Mouse (Mus musculus): ENCODE results near the gene Slc35e3. TPM values are rescaled to one million over a fixed set of nuclear protein-coding genes. Genes with fewer than 3 reads are reported as not detected.
"Not testable (repeated sequence)": the region's sequence is repeated elsewhere in the genome, so short reads cannot be mapped to it uniquely, and the experiment has no call there.

Slc35e3 gene
- polyA plus RNA-seq, 1 experiment from 2014 or later: 37.3 TPM

DNA sequence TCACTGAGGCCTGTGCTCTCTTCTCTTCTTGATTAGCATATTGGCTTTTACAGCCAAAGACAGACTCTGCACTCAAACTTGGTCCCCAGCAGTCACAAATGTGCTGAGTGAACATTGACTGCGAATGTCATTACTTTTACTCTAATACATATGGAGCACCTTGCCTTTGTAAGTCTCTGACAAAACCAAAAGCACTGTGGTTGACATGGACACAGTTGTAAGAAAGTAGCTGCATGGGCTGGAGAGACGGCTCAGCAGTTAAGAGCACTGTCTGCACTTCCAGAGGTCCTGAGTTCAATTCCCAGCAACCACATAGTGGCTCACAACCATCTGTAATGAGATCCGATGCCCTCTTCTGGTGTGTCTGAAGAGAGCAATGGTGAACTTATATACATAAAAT, 12.2 kb upstream of the Slc35e3 start:
- H3K4me1 ChIP-seq; ATAC-seq (ENCODE audit: low FRiP score, low read depth); H3K9ac ChIP-seq (replicated peaks); H3K4me3 ChIP-seq; H3K9me3 ChIP-seq; H3K27ac ChIP-seq (replicated peaks); H3K27me3 ChIP-seq; H3K4me2 ChIP-seq (replicated peaks): not testable (repeated sequence)
- 96% methylated on average over 3 of the region's 3 CpGs for WGBS
- H3K36me3 ChIP-seq: peaks cover 92% of the 10 kb centered on the region

DNA sequence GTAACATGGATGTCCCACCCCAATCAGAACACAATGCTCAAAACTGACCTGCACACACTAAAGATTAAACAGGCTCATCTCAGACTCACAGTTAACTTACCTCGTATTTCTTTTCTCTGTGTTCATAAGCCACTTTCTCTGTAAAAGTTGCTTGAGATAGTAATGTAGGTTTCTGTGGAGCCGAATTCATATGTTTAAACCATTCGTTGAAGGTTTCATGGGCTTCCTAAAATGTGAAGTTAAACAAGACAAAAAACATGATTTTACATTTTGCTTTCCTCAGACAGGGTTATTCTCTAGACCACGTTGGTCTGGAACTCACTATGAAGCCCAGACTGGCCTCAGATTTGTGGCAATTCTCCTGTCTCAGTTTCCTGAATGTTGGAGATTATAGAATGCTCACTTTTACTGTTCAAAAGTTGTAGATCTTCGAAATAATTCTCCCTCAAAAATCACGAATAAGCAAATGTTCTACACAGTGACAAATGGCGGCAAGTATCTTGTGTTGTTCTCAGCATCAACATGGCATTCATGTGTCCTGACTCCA, 11.7 kb upstream of the Slc35e3 start:
- Histone ChIP-seq H3K27me3 (no peaks in the 10 kb centered on the region), H3K4me2 (replicated peaks) (no peak overlapping the region), H3K27ac (replicated peaks) (no peak overlapping the region), H3K36me3 (peaks cover 88% of the 10 kb centered on the region), H3K9me3 (no peaks in the 10 kb centered on the region), H3K9ac (replicated peaks) (no peak overlapping the region), H3K4me1 (no peaks in the 10 kb centered on the region), H3K4me3 (no peak overlapping the region)
- no peak for ATAC-seq (ENCODE audit: low FRiP score, low read depth)
- 94% methylated on average over 7 of the region's 7 CpGs for WGBS

DNA sequence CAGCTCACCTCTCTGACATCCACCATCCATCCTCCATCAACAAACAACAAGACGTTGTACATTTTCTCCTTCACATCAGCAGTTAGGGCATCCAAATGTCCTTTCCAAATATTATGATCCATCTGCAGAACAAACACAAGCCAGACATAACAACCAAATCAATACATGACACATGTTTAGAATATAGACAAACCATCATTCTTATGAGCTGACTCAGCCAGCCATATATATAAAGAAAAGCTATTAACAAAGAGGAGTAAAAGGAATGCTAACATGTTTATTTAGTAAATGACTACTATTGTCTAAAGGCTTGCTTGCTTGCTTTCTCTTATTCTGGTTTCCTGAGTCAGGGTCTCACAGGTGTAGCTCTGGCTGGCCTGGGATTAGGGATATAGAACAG, 11.1 kb upstream of the Slc35e3 start:
- WGBS: 95% methylated on average over 1 of the region's 1 CpGs
- Histone ChIP-seq H3K4me2 (replicated peaks) (no peak overlapping the region), H3K4me3 (no peak overlapping the region), H3K36me3 (peaks cover 82% of the 10 kb centered on the region), H3K9me3 (no peaks in the 10 kb centered on the region), H3K27ac (replicated peaks) (no peak overlapping the region), H3K4me1 (no peaks in the 10 kb centered on the region), H3K9ac (replicated peaks) (no peak overlapping the region), H3K27me3 (no peaks in the 10 kb centered on the region)
- no peak for ATAC-seq (ENCODE audit: low FRiP score, low read depth)

DNA sequence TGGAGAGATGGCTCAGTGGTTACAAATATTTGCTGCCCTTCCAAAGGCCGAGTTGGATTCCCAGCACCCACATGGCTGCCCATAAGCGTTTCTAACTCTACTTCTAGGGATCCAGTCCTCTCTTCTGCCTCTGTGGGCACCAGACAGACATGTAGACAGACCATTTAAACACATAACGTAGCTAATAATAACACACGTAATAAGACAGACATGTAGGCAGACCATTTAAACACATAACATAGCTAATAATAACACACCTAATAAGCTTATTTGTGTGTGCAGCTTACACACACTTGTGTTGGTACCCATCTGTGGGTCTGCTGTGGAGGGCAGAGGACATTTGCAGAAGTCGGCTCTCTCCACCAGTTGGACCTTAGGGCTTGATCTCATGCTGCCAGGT, 10.6 kb upstream of the Slc35e3 start:
- peaks cover 81% of the 10 kb centered on the region for H3K36me3 ChIP-seq
- no peak overlapping the region for H3K9ac ChIP-seq (replicated peaks)
- no peak overlapping the region for H3K27ac ChIP-seq (replicated peaks)
- 92% methylated on average over 5 of the region's 5 CpGs for WGBS
- no peak overlapping the region for H3K4me2 ChIP-seq (replicated peaks)
- no peak overlapping the region for H3K4me3 ChIP-seq
- ATAC-seq (ENCODE audit: low FRiP score, low read depth): no peak
- H3K4me1 ChIP-seq: no peaks in the 10 kb centered on the region
- H3K27me3 ChIP-seq: no peaks in the 10 kb centered on the region
- no peaks in the 10 kb centered on the region for H3K9me3 ChIP-seq

DNA sequence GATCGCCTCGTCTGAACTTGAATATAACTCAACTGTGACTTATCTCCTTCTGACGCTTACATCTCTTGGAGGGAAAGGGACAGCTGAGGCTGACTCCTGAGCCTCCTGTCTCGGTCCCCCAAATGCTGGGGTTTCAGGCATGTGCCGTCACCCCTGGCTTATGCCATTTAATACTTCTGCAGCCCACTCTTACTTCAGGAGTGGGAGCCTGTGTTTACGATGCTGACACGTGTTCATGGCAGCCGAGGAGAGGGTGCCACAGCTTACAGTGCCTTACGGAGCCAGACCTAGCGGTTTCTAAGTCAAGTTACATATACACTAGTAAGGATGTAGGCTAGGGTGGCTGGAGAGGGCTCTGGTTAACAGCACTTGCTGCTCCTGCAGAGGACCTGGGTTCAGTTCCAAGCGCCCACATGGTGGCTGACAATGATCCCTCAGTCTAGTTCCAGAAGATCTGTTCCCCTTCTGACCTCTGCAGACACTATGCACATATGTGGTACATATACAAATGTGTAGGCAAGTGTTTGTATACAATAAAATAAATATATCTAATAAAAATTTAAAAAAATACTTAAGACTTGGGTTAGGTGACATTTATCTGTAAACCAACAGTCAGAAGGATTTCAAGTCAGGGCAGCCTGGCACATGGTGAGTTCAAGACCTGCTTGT, 9.8 kb upstream of the Slc35e3 start:
- WGBS: 92% methylated on average over 11 of the region's 11 CpGs
- H3K9ac ChIP-seq (replicated peaks): no peak overlapping the region
- peaks cover 81% of the 10 kb centered on the region for H3K36me3 ChIP-seq
- no peak overlapping the region for H3K4me3 ChIP-seq
- H3K4me1 ChIP-seq: no peaks in the 10 kb centered on the region
- no peak for ATAC-seq (ENCODE audit: low FRiP score, low read depth)
- H3K4me2 ChIP-seq (replicated peaks): no peak overlapping the region
- H3K27me3 ChIP-seq: no peaks in the 10 kb centered on the region
- H3K27ac ChIP-seq (replicated peaks): no peak overlapping the region
- no peaks in the 10 kb centered on the region for H3K9me3 ChIP-seq

DNA sequence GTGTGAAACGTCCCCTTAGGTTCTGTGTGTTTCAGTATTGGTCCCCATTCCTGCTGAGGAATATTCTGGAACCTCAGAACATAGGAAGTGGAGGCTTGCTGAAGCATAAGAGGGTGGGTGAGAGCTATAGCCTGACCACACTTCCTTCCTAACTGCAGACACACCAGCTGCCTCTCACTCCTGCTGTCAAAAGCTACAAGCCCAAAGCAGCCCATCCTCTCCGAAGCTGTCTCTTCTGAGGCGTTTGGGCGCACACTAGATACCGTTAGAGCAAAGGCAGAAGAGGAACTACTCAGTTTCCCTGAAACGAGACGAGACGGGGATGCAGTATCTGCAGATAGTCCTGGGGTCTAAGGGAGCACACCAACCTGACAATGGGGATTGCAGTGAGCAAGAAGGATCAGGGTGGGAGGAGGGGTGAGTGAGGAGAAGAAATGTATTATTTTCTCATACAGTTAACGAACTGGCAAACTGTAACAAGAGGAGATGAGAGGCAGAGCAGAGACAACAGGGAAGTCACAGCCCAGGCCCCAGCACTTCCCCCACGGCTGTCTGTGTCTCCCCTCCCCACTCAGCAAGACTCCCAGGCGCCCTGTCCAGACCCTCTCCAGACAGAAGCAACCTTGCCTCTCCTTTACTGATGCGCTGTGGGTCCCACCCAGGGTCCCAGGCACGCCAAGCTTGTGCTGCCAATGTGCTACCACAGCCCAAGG, 9.1 kb upstream of the Slc35e3 start:
- H3K27ac ChIP-seq (replicated peaks): no peak overlapping the region
- peaks cover 79% of the 10 kb centered on the region for H3K36me3 ChIP-seq
- 90% methylated on average over 13 of the region's 13 CpGs for WGBS
- H3K9me3 ChIP-seq: no peaks in the 10 kb centered on the region
- H3K9ac ChIP-seq (replicated peaks): no peak overlapping the region
- no peak overlapping the region for H3K4me3 ChIP-seq
- no peak overlapping the region for H3K4me2 ChIP-seq (replicated peaks)
- no peaks in the 10 kb centered on the region for H3K4me1 ChIP-seq
- ATAC-seq (ENCODE audit: low FRiP score, low read depth): no peak
- H3K27me3 ChIP-seq: no peaks in the 10 kb centered on the region

DNA sequence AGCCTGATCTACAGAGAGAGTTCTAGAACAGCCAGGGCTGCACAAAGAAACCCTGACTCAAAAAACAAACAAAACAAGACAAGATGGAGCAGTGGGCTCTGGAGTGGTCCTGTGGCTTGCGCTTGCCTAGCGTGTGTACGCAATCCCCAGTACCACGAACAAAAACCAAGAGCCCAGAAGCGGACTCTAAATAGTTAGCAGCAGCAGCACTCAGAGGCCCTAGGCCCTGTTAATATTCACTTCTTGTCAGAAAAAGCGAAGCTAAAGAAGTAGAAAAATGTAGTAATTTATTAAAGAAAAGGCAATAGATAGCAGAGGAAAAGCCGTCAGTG, 8.4 kb upstream of the Slc35e3 start:
- 98% methylated on average over 7 of the region's 7 CpGs for WGBS
- Histone ChIP-seq H3K4me3 (no peak overlapping the region), H3K27me3 (no peaks in the 10 kb centered on the region), H3K4me2 (replicated peaks) (no peak overlapping the region), H3K4me1 (no peaks in the 10 kb centered on the region), H3K9me3 (no peaks in the 10 kb centered on the region), H3K36me3 (peaks cover 79% of the 10 kb centered on the region), H3K27ac (replicated peaks) (no peak overlapping the region), H3K9ac (replicated peaks) (no peak overlapping the region)
- no peak for ATAC-seq (ENCODE audit: low FRiP score, low read depth)

DNA sequence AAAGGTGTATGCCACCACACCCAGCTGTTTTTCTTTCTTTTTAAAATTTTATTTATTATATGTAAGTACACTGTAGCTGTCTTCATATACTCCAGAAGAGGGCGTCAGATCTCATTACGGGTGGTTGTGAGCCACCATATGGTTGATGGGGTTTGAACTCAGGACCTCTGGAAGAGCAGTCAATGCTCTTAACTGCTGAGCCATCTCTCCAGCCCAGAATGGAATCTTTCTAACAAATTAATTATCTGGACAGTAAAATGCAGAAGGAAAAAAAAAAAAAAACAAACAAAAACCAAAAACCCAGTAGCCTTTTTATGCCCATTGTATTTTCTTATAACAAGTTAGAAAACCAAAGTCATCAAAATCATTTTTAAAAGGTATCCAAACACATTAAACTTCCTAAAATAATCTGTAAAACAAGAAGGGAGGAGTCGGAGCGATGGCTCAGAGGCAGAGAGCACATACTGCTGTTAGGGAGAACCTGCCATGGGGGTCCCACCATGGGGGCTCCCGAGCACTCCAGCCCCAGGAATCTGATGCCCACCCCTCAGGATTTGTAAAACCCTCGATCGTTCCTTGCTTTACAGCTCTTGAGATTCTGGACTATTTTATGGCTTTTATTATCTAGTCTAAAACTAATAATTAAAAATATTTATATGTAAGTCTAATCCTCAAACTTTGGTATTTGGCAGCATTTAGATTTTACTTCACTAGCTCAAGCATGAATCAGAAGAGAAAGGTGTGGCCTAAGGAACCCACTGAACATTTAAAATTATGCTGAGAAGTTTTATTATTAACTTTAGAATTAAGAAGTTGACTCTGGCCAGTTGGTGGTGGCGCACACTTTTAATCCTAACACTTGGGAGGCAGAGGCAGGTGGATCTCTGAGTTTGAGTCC, 7.8 kb upstream of the Slc35e3 start:
- no peak overlapping the region for H3K4me3 ChIP-seq
- no peaks in the 10 kb centered on the region for H3K9me3 ChIP-seq
- H3K4me2 ChIP-seq (replicated peaks): no peak overlapping the region
- no peaks in the 10 kb centered on the region for H3K27me3 ChIP-seq
- WGBS: 95% methylated on average over 8 of the region's 8 CpGs
- no peak overlapping the region for H3K9ac ChIP-seq (replicated peaks)
- no peak overlapping the region for H3K27ac ChIP-seq (replicated peaks)
- no peaks in the 10 kb centered on the region for H3K4me1 ChIP-seq
- H3K36me3 ChIP-seq: peaks cover 78% of the 10 kb centered on the region
- no peak for ATAC-seq (ENCODE audit: low FRiP score, low read depth)

DNA sequence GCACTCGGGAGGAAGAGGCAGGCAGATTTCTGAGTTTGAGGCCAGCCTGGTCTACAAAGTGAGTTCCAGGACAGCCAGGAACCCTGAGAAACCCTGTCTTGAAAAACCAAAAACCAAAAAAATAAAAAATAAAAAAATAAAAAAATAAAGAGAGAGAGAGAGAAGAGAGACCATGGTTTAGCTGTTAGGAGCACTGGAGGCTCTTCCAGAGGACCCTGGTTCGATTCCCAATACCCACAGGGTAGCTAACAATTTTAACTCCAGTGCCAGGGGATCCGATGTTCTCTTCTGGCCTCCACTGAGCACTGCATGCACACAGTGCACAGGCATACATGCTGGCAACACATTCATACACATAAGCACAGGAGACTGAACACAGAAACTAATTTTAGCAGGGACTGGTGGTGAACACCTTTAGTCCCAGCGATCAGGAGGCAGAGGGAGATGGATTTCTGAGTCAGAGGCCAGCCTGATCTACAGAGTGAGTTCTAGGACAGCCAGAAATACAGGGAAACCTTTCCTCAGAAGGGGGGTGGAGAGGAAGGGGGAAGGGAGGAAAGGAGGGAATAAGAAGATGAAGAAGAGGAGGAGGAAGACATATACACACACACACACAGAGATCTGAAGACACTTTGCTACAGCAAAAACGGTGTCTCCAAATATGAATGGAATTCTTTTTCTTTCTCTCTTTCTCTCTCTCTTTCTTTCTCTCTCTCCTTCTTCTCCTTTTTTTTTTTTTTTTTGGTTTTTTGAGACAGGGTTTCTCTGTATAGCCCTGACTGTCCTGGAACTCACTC, 6.9 kb upstream of the Slc35e3 start:
- Histone ChIP-seq H3K27ac (replicated peaks) (no peak overlapping the region), H3K4me2 (replicated peaks) (no peak overlapping the region), H3K27me3 (no peaks in the 10 kb centered on the region), H3K4me1 (no peaks in the 10 kb centered on the region), H3K9me3 (no peaks in the 10 kb centered on the region), H3K36me3 (peaks cover 72% of the 10 kb centered on the region), H3K4me3 (no peak overlapping the region), H3K9ac (replicated peaks) (no peak overlapping the region)
- 93% methylated on average over 5 of the region's 5 CpGs for WGBS
- no peak for ATAC-seq (ENCODE audit: low FRiP score, low read depth)

DNA sequence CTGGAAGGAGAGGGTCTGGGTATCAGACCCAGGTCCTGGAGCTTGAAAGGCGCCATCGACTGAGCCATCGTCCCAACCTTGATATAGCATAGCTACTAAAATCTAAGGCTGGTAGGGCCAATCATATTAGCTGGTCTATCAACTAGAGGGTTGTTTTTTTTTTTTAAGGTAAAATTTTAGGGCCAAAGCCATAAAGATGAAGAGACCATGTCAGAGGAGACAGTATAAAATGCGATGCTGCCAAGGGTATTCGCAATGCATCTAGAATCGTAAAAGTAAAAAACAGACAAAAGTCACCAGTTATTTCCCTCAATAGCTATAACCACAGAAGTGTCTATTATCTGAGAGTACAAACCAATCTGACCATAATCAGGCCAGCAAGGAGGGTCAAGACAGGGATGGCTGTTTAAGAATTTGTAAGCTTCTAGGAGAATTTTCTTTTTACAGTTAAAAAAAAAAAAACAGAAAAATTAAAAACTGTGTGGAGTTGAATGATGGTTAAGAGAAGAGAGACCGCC, 6.2 kb upstream of the Slc35e3 start:
- peaks cover 66% of the 10 kb centered on the region for H3K36me3 ChIP-seq
- no peaks in the 10 kb centered on the region for H3K4me1 ChIP-seq
- H3K27me3 ChIP-seq: no peaks in the 10 kb centered on the region
- no peak for ATAC-seq (ENCODE audit: low FRiP score, low read depth)
- no peak overlapping the region for H3K4me3 ChIP-seq
- 98% methylated on average over 7 of the region's 7 CpGs for WGBS
- no peaks in the 10 kb centered on the region for H3K9me3 ChIP-seq
- no peak overlapping the region for H3K9ac ChIP-seq (replicated peaks)
- H3K27ac ChIP-seq (replicated peaks): no peak overlapping the region
- H3K4me2 ChIP-seq (replicated peaks): no peak overlapping the region

DNA sequence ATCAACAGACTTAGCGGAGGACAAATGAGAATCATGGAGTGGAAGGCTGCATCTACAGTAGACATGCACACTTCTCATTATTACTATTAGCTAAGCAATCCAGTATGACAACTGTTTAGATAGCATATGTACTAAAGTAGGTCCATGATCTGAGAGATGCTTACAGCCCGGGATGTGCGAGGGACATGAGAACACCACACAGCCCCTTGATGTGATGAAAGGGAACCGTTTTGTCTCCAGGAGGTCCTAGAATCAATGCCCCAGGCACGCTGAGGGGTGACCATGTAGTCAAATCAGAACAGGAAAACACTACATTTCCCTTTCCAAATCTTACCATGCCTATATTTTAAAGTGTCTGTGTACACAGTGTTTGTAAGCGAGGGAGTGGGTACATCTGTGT, 5.6 kb upstream of the Slc35e3 start:
- Histone ChIP-seq H3K36me3 (peaks cover 59% of the 10 kb centered on the region), H3K9ac (replicated peaks) (no peak overlapping the region), H3K4me3 (no peak overlapping the region), H3K27ac (replicated peaks) (no peak overlapping the region), H3K4me1 (no peaks in the 10 kb centered on the region), H3K9me3 (no peaks in the 10 kb centered on the region), H3K4me2 (replicated peaks) (no peak overlapping the region), H3K27me3 (no peaks in the 10 kb centered on the region)
- 94% methylated on average over 6 of the region's 6 CpGs for WGBS
- no peak for ATAC-seq (ENCODE audit: low FRiP score, low read depth)
